Mouse (Mus musculus): ENCODE results near the gene Map3k1. TPM values are rescaled to one million over a fixed set of nuclear protein-coding genes. Genes with fewer than 3 reads are reported as not detected.
"Not testable (repeated sequence)": the region's sequence is repeated elsewhere in the genome, so short reads cannot be mapped to it uniquely, and the experiment has no call there.

Map3k1 gene
- total RNA-seq, 2 experiments from 2014 or later, result 75.0 to 124 TPM

GRCm38 (mm10) chr13:111753321-111753720 is 55.5 kb downstream of the Map3k1 start:
- ATAC-seq (replicated peaks; ENCODE audit: low FRiP score, poor library complexity, severe bottlenecking), result no peak

GRCm38 (mm10) chr13:111748301-111749062 is 60.3 kb downstream of the Map3k1 start:
- no peak for ATAC-seq (replicated peaks; ENCODE audit: low FRiP score, poor library complexity, severe bottlenecking)

- no peak for ATAC-seq (replicated peaks; ENCODE audit: low FRiP score, poor library complexity, severe bottlenecking)
These were observed 62.0 kb downstream of the Map3k1 start for GRCm38 (mm10) chr13:111746831-111747230.

- no peak for ATAC-seq (replicated peaks; ENCODE audit: low FRiP score, poor library complexity, severe bottlenecking)
These were observed 63.6 kb downstream of the Map3k1 start for GRCm38 (mm10) chr13:111745216-111745615.

GRCm38 (mm10) chr13:111744233-111745000 is 64.4 kb downstream of the Map3k1 start:
- peak; percentile 46; the same call in 1 of the 2 replicates for ATAC-seq (replicated peaks; ENCODE audit: low FRiP score, poor library complexity, severe bottlenecking)

GRCm38 (mm10) chr13:111741991-111742615 is 66.7 kb downstream of the Map3k1 start:
- ATAC-seq (replicated peaks; ENCODE audit: low FRiP score, poor library complexity, severe bottlenecking), result peak; percentile 61; the same call in 1 of the 2 replicates

- ATAC-seq (replicated peaks; ENCODE audit: low FRiP score, poor library complexity, severe bottlenecking), result no peak
These were observed 67.4 kb downstream of the Map3k1 start for GRCm38 (mm10) chr13:111741204-111741990.

GRCm38 (mm10) chr13:111726898-111727297 is 81.9 kb downstream of the Map3k1 start:
- no peak for ATAC-seq (replicated peaks; ENCODE audit: low FRiP score, poor library complexity, severe bottlenecking)

GRCm38 (mm10) chr13:111725165-111726077 is 83.4 kb downstream of the Map3k1 start:
- ATAC-seq (replicated peaks; ENCODE audit: low FRiP score, poor library complexity, severe bottlenecking), result peak; percentile 89

GRCm38 (mm10) chr13:111724811-111725164 is 84.0 kb downstream of the Map3k1 start:
- peak; percentile 51 for ATAC-seq (replicated peaks; ENCODE audit: low FRiP score, poor library complexity, severe bottlenecking)

- ATAC-seq (replicated peaks; ENCODE audit: low FRiP score, poor library complexity, severe bottlenecking), result no peak
These were observed 89.1 kb downstream of the Map3k1 start for GRCm38 (mm10) chr13:111719726-111720125.

- ATAC-seq (replicated peaks; ENCODE audit: low FRiP score, poor library complexity, severe bottlenecking), result no peak
These were observed 98.3 kb downstream of the Map3k1 start for GRCm38 (mm10) chr13:111710531-111710930.

- not testable (repeated sequence) for ATAC-seq (replicated peaks; ENCODE audit: low FRiP score, poor library complexity, severe bottlenecking)
These were observed 104.8 kb downstream of the Map3k1 start for GRCm38 (mm10) chr13:111703952-111704351.

GRCm38 (mm10) chr13:111703396-111703795 is 105.4 kb downstream of the Map3k1 start:
- ATAC-seq (replicated peaks; ENCODE audit: low FRiP score, poor library complexity, severe bottlenecking), result no peak

Other genes starting within 250 kb of the Map3k1 start
- not detected in 2 replicates for gene Gm10198, start 216.2 kb downstream of the Map3k1 start, total RNA-seq (2015; ENCODE audit: low replicate concordance)
- not detected in 2 replicates for gene Gm10198, start 216.2 kb downstream of the Map3k1 start, total RNA-seq (2017; ENCODE audit: low replicate concordance)
- 106 and 114 TPM in 2 replicates for gene Mier3, start 128.0 kb downstream of the Map3k1 start, total RNA-seq (2015; ENCODE audit: low replicate concordance)
- gene Mier3, start 128.0 kb downstream of the Map3k1 start, total RNA-seq (2017; ENCODE audit: low replicate concordance), result 166 and 174 TPM in 2 replicates

Measured in erythroid progenitor cell, adult 5-6 weeks (primary cell).